In genomic region chr14:61354251-61355235, GRCm38 (mm10) we compare ENCODE assay signal across 18 mouse cellular contexts. TPM values are rescaled to one million over a fixed set of nuclear protein-coding genes. Genes with fewer than 3 reads are reported as not detected.
DNase-seq lines count a peak whose midpoint lies in the region; ATAC-seq and TF ChIP-seq lines count a peak whose summit lies in the region.
"Had no signal": no experiment of that assay in that cellular context is flagged by ENCODE, and none has a peak within 500 bp of the region (broad histone marks: within the 10 kb centered on the region; RNA-seq: fewer than 3 reads in every experiment).

No protein-coding gene starts in this region.

- H3K9ac ChIP-seq in heart, adult 2 months (ENCODE audit: low read depth, low read length) = no peak overlapping the region
- no peak overlapping the region; the same call in 1 of the 2 replicates for H3K9ac ChIP-seq in stomach, embryonic 16.5 days (ENCODE audit: low read length)
- H3K9ac ChIP-seq: forebrain, postnatal 0 days; heart, embryonic 13.5 days; hindbrain, embryonic 13.5 days; liver, embryonic 12.5 days; lung, embryonic 14.5 days; midbrain, embryonic 15.5 days had no signal

- peak; percentile 9 to 11 for DNase-seq in heart, adult 9 months (ENCODE audit: low spot score in 2 of 2)
- no peak for DNase-seq in heart, adult 2 months
- DNase-seq in thymus, postnatal 0 days (ENCODE audit: low spot score) = peak; percentile 3
- no peak for DNase-seq in thymus, postnatal 36 days
- DNase-seq in fat pad, adult 2 months (ENCODE audit: extremely low read depth, low read depth, low spot score) = peak; percentile 93
- DNase-seq in cerebellum, postnatal 14 days = no peak
- DNase-seq: cerebellum, adult 9-11 months; forebrain, postnatal 0 days; lung, embryonic 14.5 days; retina, postnatal 1 day; right cerebral cortex, postnatal 4 days; thymus, adult 18-20 months had no signal

- intact Hi-C loops in heart, adult 2 months (cut with DNase I) = loop anchor here (5.0 kb wide), 1 partner anchor 203 kb away; the partner anchor contains the start of gene Spryd7

- no peaks in the 10 kb centered on the region for H3K27me3 ChIP-seq in heart, adult 2 months (ENCODE audit: control insufficient read depth, insufficient read depth, low read length)
- H3K27me3 ChIP-seq in stomach, embryonic 16.5 days (ENCODE audit: control insufficient read depth, insufficient read depth, low read length) = no peaks in the 10 kb centered on the region
- H3K27me3 ChIP-seq: heart, embryonic 13.5 days; hindbrain, embryonic 13.5 days; liver, embryonic 12.5 days; midbrain, embryonic 15.5 days had no signal

- no peaks in the 10 kb centered on the region for H3K9me3 ChIP-seq in stomach, embryonic 16.5 days (replicated peaks; ENCODE audit: control insufficient read depth, low read length)
- H3K9me3 ChIP-seq: heart, embryonic 13.5 days; hindbrain, embryonic 13.5 days; liver, embryonic 12.5 days; midbrain, embryonic 15.5 days had no signal

- 59% methylated on average over 10 of the region's 10 CpGs for WGBS in heart, adult 2 months
- WGBS in stomach, embryonic 16.5 days = 57% methylated on average over 10 of the region's 10 CpGs

- TF ChIP-seq POLR2A in heart, adult 2 months (IDR thresholded peaks at IDR 0.05; ENCODE audit: insufficient read depth, low read depth, low read length) = no peak

- no peak overlapping the region for H3K4me2 ChIP-seq in stomach, embryonic 16.5 days (ENCODE audit: low read depth, low read length)
- H3K4me2 ChIP-seq: heart, embryonic 13.5 days; hindbrain, embryonic 13.5 days; liver, embryonic 12.5 days; lung, embryonic 14.5 days; midbrain, embryonic 15.5 days had no signal

- no peaks in the 10 kb centered on the region for H3K79me2 ChIP-seq in heart, adult 2 months (replicated peaks; ENCODE audit: control insufficient read depth, insufficient read depth, low read length)

- no peaks in the 10 kb centered on the region for H3K36me3 ChIP-seq in heart, adult 2 months (ENCODE audit: control insufficient read depth, insufficient read depth, low read length)
- no peaks in the 10 kb centered on the region for H3K36me3 ChIP-seq in stomach, embryonic 16.5 days (ENCODE audit: control insufficient read depth, insufficient read depth, low read length)
- H3K36me3 ChIP-seq: hindbrain, embryonic 13.5 days; midbrain, embryonic 15.5 days had no signal

- H3K27ac ChIP-seq in heart, adult 2 months = no peak overlapping the region
- peak overlapping the region; percentile 49; the same call in 1 of the 2 replicates for H3K27ac ChIP-seq in stomach, embryonic 16.5 days (ENCODE audit: low read length)
- H3K27ac ChIP-seq: heart, embryonic 13.5 days; hindbrain, embryonic 13.5 days; liver, embryonic 12.5 days; midbrain, embryonic 15.5 days had no signal

- no peaks in the 10 kb centered on the region; the same call in 1 of the 2 replicates for H3K4me1 ChIP-seq in heart, adult 2 months (ENCODE audit: control insufficient read depth, insufficient read depth, low read length)
- peaks cover 4% of the 10 kb centered on the region; the same call in 1 of the 2 replicates for H3K4me1 ChIP-seq in stomach, embryonic 16.5 days (ENCODE audit: control insufficient read depth, insufficient read depth, low read length)
- H3K4me1 ChIP-seq: midbrain, embryonic 15.5 days had no signal

- TF ChIP-seq CTCF in heart, adult 2 months (IDR thresholded peaks at IDR 0.05) = no peak

- peak; percentile 60 for ATAC-seq in stomach, embryonic 16.5 days (ENCODE audit: insufficient read depth, low FRiP score)
- ATAC-seq: forebrain, postnatal 0 days; liver, embryonic 12.5 days; midbrain, embryonic 15.5 days had no signal

- H3K4me3 ChIP-seq in heart, adult 2 months = no peak overlapping the region
- no peak overlapping the region for H3K4me3 ChIP-seq in stomach, embryonic 16.5 days (replicated peaks; ENCODE audit: low read length)
- H3K4me3 ChIP-seq: heart, embryonic 13.5 days; hindbrain, embryonic 13.5 days; liver, embryonic 12.5 days; midbrain, embryonic 15.5 days had no signal

- no peak for TF ChIP-seq EP300 in heart, adult 2 months (IDR thresholded peaks at IDR 0.05; ENCODE audit: insufficient read depth, low read depth, low read length)

RNA-seq across cellular contexts. Expression of gene Ebpl, which starts 5.7 kb away (rescaled TPM):
- 1 to 10 TPM in 1 of 2 experiments, under 1 TPM in 1; 0.98 to 1.2 TPM for total RNA-seq in heart, adult 2 months (2021)
- polyA plus RNA-seq in heart, adult 2 months (2012; rRNA removed) = 1.0 and 1.3 TPM in 2 replicates
- 6.7 TPM in 2 replicates for polyA plus RNA-seq in thymus, postnatal 0 days (2015; fragmentation: Nextera tagmentation; extraction: Ambion mirVana)
- polyA plus RNA-seq in stomach, embryonic 16.5 days (2015; fragmentation: Nextera tagmentation; extraction: Ambion mirVana) = 7.4 and 8.8 TPM in 2 replicates

RNA-seq across cellular contexts. Expression of gene Arl11, which starts 45.0 kb away (rescaled TPM):
- total RNA-seq in heart, adult 2 months (2021) = under 1 TPM; 0.42 to 0.75 TPM
- polyA plus RNA-seq in heart, adult 2 months (2012; rRNA removed) = 0.80 and 0.85 TPM in 2 replicates
- polyA plus RNA-seq in thymus, postnatal 0 days (2015; fragmentation: Nextera tagmentation; extraction: Ambion mirVana) = 2.7 and 3.7 TPM in 2 replicates
- polyA plus RNA-seq in stomach, embryonic 16.5 days (2015; fragmentation: Nextera tagmentation; extraction: Ambion mirVana) = 1.4 and 1.6 TPM in 2 replicates
- total RNA-seq: ES-E14 had no signal

Comparison
In these comparisons a context has a peak if more than half of its experiments do, and no peak if none do; other contexts are left out.
1. DNase-seq: peak in heart, adult 9 months (2 of 2), thymus, postnatal 0 days (single experiment) and fat pad, adult 2 months (single experiment); none in heart, adult 2 months (0 of 2), thymus, postnatal 36 days (0 of 2) and cerebellum, postnatal 14 days (0 of 2).